Mouse (Mus musculus): ENCODE measurements at regions not wholly inside any gene's neighbourhood (a gene's known extent, or its start where the extent isn't known, plus 50 kb on each side); places are given as distances from the start of the nearest gene placed in this dataset.

GRCm38 (mm10) chr15:60555691-60556090 lies 297.9 kb downstream of the Fam84b start:
- TF ChIP-seq CTCF (IDR thresholded peaks at IDR 0.05; ENCODE audit: borderline replicate concordance, insufficient read depth, low read length) (no peak), POLR2A (IDR thresholded peaks at IDR 0.05; ENCODE audit: low read depth, low read length) (no peak)
